Mouse (Mus musculus): ENCODE results near the gene Uba52. TPM values are rescaled to one million over a fixed set of nuclear protein-coding genes. Genes with fewer than 3 reads are reported as not detected.

Gene Uba52
- polyA plus RNA-seq, 1 experiment: 768 TPM

- H3K36me3 ChIP-seq (ENCODE audit: control insufficient read depth, insufficient read depth, low read length): peaks cover 3% of the 10 kb centered on the region
- H3K4me3 ChIP-seq (ENCODE audit: control insufficient read depth, low read depth, low read length): peak overlapping the region; percentile 96
- H3K27ac ChIP-seq (ENCODE audit: control insufficient read depth, insufficient read depth, low read depth, low read length): peak overlapping the region; percentile 99
- peaks cover 20% of the 10 kb centered on the region for H3K4me1 ChIP-seq (ENCODE audit: control insufficient read depth, insufficient read depth, low read length)
- TF ChIP-seq CTCF (IDR thresholded peaks at IDR 0.05; ENCODE audit: control insufficient read depth, insufficient read depth, insufficient replicate concordance, low read depth, low read length) (no peak), POLR2A (IDR thresholded peaks at IDR 0.05; ENCODE audit: control insufficient read depth, low read depth, low read length) (no peak)
- H3K27me3 ChIP-seq (ENCODE audit: control insufficient read depth, insufficient read depth, low read length): no peaks in the 10 kb centered on the region
Observed at GRCm38 (mm10) chr8:70509281-70509952, 1.2 kb downstream of the Uba52 start.

DNA sequence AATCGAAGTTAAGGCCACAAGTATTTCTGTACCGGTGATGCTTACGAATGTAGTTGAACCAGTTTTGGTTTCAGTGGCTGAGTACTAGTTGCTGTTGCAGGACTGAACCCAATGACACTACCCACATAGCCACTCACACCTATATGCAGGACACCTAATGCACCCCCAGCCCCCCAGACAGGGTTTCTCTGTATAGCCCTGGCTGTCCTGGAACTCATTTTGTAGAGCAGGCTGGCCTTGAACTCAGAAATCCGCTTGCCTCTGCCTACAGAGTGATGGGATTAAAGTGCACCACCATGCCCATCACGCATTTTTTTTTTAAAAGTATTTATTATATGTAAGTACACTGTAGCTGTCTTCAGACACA is 3.6 kb downstream of the Uba52 start:
- peaks cover 40% of the 10 kb centered on the region for H3K4me1 ChIP-seq (ENCODE audit: control insufficient read depth, insufficient read depth, low read length)
- TF ChIP-seq CTCF (IDR thresholded peaks at IDR 0.05; ENCODE audit: control insufficient read depth, insufficient read depth, insufficient replicate concordance, low read depth, low read length) (no peak), POLR2A (IDR thresholded peaks at IDR 0.05; ENCODE audit: control insufficient read depth, low read depth, low read length) (no peak)
- peak overlapping the region; percentile 83 for H3K4me3 ChIP-seq (ENCODE audit: control insufficient read depth, low read depth, low read length)
- H3K36me3 ChIP-seq (ENCODE audit: control insufficient read depth, insufficient read depth, low read length): no peaks in the 10 kb centered on the region; the same call in 1 of the 2 replicates
- no peaks in the 10 kb centered on the region for H3K27me3 ChIP-seq (ENCODE audit: control insufficient read depth, insufficient read depth, low read length)
- no peak overlapping the region; the same call in 1 of the 2 replicates for H3K27ac ChIP-seq (ENCODE audit: control insufficient read depth, insufficient read depth, low read depth, low read length)

DNA sequence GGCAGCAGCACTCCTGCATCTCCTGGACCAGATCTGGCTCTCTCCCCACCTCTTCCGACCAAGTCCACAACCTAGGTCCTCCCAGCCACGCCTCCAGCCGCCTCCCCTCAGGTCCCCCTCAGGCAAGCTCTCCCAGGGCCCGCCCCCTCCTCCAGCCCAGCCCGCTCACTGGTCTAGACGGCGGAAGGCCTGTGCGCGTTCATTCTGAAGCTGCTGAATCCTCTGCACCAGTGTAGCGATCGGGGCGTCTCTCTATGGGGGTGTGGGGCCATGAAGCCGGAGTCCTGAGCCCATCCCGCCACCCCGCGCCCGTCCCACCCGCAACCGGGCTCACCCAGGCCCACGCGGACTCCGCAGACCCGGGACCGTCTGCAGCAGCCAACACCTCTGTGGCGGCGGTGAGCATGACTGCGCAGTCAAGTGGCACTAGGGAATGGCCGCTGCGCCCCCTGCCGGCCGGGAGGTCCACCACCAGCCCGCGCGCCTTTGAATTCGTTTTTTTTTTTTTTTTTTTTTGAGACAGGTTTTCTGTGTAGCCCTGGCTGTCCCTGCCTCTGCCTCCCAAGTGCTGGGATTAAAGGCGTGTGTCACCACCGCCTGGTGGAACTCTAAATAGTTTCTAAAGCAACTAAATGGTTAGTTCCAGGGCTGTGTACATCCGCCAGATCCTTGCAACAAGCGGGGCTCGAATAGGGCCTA is 4.1 kb downstream of the Uba52 start, which contains the start of gene Rex1bd:
TSS of gene Rex1bd (minus strand) at position 425 of the 699 bp plus-strand sequence.
- Histone ChIP-seq H3K27me3 (ENCODE audit: control insufficient read depth, insufficient read depth, low read length) (no peaks in the 10 kb centered on the region), H3K27ac (ENCODE audit: control insufficient read depth, insufficient read depth, low read depth, low read length) (peak within 1 kb of the TSS; percentile 63), H3K4me1 (ENCODE audit: control insufficient read depth, insufficient read depth, low read length) (peaks cover 45% of the 10 kb centered on the region), H3K36me3 (ENCODE audit: control insufficient read depth, insufficient read depth, low read length) (no peaks in the 10 kb centered on the region; the same call in 1 of the 2 replicates), H3K4me3 (ENCODE audit: control insufficient read depth, low read depth, low read length) (peak within 1 kb of the TSS; percentile 83)
- peak; percentile 69; the same call in 1 of the 2 replicates for TF ChIP-seq CTCF (IDR thresholded peaks at IDR 0.05; ENCODE audit: control insufficient read depth, insufficient read depth, insufficient replicate concordance, low read depth, low read length)
- TF ChIP-seq POLR2A (IDR thresholded peaks at IDR 0.05; ENCODE audit: control insufficient read depth, low read depth, low read length): peak; percentile 8; the same call in 1 of the 2 replicates

DNA sequence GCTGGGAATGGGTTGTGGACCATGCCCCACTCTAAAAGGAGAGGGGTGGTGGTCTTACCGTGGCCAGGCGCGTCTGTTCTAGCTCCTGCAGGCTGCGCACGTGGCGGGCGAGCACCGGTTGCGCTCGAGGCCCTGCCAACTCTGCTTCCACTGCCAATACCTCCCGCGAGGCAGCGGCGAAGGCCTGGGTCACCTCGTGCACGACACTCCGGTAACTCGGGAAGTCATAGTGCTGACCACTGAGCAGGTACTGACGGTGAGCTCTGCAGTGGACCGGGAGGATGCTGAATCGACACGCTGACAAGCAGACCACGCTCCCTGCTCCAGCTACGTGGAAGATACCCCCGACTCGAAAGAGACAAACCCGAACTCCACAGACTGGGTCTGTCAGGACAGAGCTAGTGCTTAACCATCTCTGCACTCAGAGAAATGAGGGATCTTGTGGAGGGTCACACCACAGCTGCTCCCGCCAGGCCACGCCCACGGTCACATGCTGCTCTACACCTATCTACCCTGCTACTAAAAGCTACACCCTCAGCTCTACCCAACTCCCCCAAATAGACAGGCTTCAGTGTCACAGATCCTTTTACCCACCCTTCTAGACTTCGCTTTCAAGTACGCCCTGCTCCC is 4.8 kb downstream of the Uba52 start:
- Histone ChIP-seq H3K4me3 (ENCODE audit: control insufficient read depth, low read depth, low read length) (peak overlapping the region; percentile 83), H3K27ac (ENCODE audit: control insufficient read depth, insufficient read depth, low read depth, low read length) (peak overlapping the region; percentile 63), H3K36me3 (ENCODE audit: control insufficient read depth, insufficient read depth, low read length) (no peaks in the 10 kb centered on the region; the same call in 1 of the 2 replicates), H3K27me3 (ENCODE audit: control insufficient read depth, insufficient read depth, low read length) (no peaks in the 10 kb centered on the region), H3K4me1 (ENCODE audit: control insufficient read depth, insufficient read depth, low read length) (peaks cover 49% of the 10 kb centered on the region)
- TF ChIP-seq CTCF (IDR thresholded peaks at IDR 0.05; ENCODE audit: control insufficient read depth, insufficient read depth, insufficient replicate concordance, low read depth, low read length) (peak; percentile 5; the same call in 1 of the 2 replicates), POLR2A (IDR thresholded peaks at IDR 0.05; ENCODE audit: control insufficient read depth, low read depth, low read length) (no peak)

- H3K27me3 ChIP-seq (ENCODE audit: control insufficient read depth, insufficient read depth, low read length): no peaks in the 10 kb centered on the region
- H3K36me3 ChIP-seq (ENCODE audit: control insufficient read depth, insufficient read depth, low read length): no peaks in the 10 kb centered on the region; the same call in 1 of the 2 replicates
- H3K4me1 ChIP-seq (ENCODE audit: control insufficient read depth, insufficient read depth, low read length): peaks cover 56% of the 10 kb centered on the region
- TF ChIP-seq POLR2A (IDR thresholded peaks at IDR 0.05; ENCODE audit: control insufficient read depth, low read depth, low read length): no peak
- TF ChIP-seq CTCF (IDR thresholded peaks at IDR 0.05; ENCODE audit: control insufficient read depth, insufficient read depth, insufficient replicate concordance, low read depth, low read length): peak; percentile 59; the same call in 1 of the 2 replicates
- H3K4me3 ChIP-seq (ENCODE audit: control insufficient read depth, low read depth, low read length): no peak overlapping the region
- H3K27ac ChIP-seq (ENCODE audit: control insufficient read depth, insufficient read depth, low read depth, low read length): no peak overlapping the region
Observed at GRCm38 (mm10) chr8:70504851-70505250, 5.8 kb downstream of the Uba52 start.

GRCm38 (mm10) chr8:70504291-70504716 is 6.3 kb downstream of the Uba52 start:
- no peak overlapping the region for H3K4me3 ChIP-seq (ENCODE audit: control insufficient read depth, low read depth, low read length)
- no peaks in the 10 kb centered on the region for H3K27me3 ChIP-seq (ENCODE audit: control insufficient read depth, insufficient read depth, low read length)
- H3K4me1 ChIP-seq (ENCODE audit: control insufficient read depth, insufficient read depth, low read length): peaks cover 56% of the 10 kb centered on the region
- H3K36me3 ChIP-seq (ENCODE audit: control insufficient read depth, insufficient read depth, low read length): no peaks in the 10 kb centered on the region; the same call in 1 of the 2 replicates
- TF ChIP-seq POLR2A (IDR thresholded peaks at IDR 0.05; ENCODE audit: control insufficient read depth, low read depth, low read length) (no peak), CTCF (IDR thresholded peaks at IDR 0.05; ENCODE audit: control insufficient read depth, insufficient read depth, insufficient replicate concordance, low read depth, low read length) (no peak)
- H3K27ac ChIP-seq (ENCODE audit: control insufficient read depth, insufficient read depth, low read depth, low read length): no peak overlapping the region

All from testis, adult 2 months (tissue).